Comparison of ENCODE assay signal across 1 mouse cellular context in genomic region chr4:122883294-122883693, GRCm38 (mm10).
TF ChIP-seq lines count a peak whose summit lies in the region.

No protein-coding gene starts in this region.

TF ChIP-seq in CH12.LX, 34 proteins besides CTCF, POLR2A, EP300 and RAD21 (continued from another document):
- TF ChIP-seq POLR2AphosphoS2 (IDR thresholded peaks at IDR 0.05; ENCODE audit: low read depth, low read length) (no peak), MYC (IDR thresholded peaks at IDR 0.05; ENCODE audit: low read depth, low read length) (no peak)
